Mouse (Mus musculus): Measurements from ENCODE around the gene Ncam1.

Gene Ncam1

DNA sequence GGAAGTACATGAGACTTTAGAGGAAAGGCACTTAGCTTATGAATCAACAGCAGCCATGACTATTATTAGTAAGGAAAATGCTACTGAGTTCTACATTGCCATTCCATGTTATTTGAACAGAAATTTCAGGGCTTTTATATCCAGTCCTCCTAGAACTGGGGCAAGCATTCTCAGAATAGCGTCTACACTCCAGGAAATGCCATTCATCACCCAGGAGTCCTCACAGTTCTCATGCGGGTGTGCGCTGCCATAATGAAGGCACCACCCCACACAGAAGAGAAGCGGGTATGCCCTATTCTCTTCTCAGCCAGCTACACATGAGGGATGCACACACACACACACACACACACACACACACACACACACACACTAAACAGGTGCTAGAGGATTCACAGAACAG is 43.5 kb downstream of the Ncam1 start:
- no peak for DNase-seq (ENCODE audit: extremely low read depth, low read depth)

DNA sequence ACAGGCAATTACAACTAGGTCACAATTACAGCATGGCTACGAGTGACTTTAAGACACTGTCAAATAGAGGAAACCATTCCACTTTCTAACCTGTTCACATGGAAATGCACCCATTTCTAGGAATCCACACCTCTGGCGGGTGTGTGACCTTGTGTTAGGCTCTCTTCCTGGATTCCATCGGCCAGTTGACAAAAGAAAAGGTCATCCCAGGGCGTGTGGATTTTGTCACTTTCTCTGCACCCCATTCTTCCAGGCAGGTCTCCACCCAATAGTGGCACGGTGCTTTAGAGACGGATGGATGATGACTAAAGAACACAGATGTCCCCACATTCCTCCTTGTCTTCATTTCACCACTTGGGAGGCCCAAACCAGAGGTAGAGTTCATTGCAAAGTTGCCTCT is 47.3 kb downstream of the Ncam1 start:
- no peak for DNase-seq (ENCODE audit: extremely low read depth, low read depth)

DNA sequence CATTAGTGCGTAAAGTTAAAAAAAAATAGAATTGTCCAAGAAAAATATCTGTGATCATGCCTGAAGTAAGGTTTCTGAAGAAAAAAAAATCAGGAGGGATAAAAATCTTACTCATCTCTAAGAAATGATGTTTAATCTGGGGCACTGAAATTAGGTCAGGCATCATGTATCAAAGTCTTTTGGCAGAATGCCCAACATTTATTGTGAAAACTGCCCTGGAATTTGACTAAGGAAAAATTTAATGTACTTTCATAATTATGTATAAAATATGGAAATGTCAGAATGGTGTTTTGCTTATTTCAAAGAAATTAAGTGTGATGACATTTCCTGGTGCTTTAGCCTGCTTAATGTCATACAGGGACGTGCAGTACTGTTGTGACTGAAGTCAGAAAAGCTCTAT is 52.5 kb downstream of the Ncam1 start:
- no peak for DNase-seq (ENCODE audit: extremely low read depth, low read depth)

DNA sequence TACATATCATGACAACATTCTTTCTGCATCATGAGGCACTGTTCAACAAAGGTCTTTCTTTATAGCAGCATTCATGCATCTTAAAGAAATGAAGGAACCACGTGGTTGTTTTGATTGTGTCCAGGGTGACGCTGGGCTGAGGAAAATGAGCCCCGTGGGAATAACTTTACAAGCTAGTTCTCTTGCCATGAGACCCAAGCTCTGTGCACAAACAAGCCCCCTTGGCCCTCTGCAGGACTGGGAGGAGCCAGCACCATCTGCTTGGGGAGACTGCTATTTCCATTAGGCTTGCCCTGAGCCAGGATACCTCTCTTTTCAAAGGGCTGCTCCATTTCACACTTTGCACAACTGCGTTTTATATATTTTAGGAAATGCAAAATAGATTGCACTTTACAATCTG is 53.0 kb downstream of the Ncam1 start:
- DNase-seq (ENCODE audit: extremely low read depth, low read depth), result no peak

DNA sequence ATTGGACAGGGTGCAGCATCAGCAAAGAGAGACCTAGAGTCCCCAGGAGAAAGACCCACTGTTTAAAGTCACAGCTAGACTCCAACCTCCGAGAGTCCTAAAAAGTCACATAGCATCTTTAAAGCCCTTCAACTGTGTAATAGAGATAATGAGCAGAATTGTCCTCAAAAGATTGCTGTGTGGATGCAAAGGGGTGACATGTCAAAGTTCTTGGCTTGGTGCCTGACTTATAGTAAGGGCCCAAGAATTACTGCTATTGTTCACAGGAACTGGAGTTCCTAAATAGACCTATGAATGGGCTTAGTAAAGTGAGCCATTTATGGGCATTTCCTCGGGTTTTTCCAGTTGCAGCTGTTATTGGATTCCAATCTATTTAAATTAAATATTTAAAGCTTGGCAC is 54.4 kb downstream of the Ncam1 start:
- DNase-seq (ENCODE audit: extremely low read depth, low read depth), result no peak

DNA sequence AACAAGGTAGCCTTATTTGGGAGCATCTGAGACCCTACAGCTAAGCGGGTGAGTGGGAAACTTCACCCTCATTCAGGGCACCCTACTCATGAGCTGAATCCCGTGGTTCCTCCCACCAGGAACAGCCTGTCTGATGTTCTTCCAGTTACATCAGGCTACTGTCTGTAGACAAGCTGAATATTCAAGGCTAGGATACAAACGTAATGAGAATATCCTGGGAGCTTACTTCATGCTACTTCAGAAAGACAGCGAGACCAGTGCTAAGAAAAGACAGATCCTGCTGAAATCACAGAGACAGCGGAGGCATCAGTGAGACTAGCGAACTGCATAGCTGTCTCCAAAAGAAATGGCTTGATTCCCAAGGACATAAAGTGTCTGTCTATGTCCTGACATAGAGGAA is 58.8 kb downstream of the Ncam1 start:
- no peak for DNase-seq (ENCODE audit: extremely low read depth, low read depth)

DNA sequence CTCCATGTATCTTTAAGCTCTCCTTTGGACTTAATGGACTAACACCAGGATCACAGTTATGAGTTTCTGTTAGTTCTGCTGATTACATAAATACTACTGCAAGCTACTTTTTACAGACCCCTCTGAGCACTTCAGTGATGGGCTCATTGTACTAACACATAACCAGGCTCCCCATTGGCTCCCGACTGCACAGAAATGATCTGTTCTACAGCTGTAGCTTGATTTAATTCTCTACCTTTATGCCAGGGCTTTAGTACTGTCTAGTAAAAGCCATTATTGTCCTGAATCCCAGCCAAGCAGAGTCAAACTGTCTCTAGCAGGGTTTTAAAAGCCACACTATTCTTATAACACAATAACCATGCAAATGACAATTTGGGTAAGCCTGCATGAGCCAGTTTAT is 60.2 kb downstream of the Ncam1 start:
- DNase-seq (ENCODE audit: extremely low read depth, low read depth), result no peak

DNA sequence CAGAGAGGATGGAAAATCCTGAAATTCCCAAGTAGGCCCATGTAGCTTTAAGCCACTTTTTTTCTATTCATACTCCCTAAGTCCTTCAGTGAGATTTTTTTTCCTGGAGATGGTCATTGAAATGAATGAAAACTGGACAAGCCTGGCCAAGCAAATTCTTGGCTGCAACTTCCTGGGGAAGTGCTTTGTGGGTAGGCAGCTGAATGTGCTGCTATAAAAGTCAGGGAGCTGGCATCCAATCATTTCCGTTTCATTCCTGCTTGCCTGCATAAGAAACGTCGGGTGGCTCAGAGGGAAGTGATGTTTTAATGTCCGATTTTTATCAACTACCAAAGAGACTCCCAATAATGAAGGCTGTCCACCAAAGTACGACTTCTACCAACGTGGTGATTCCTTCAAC is 61.6 kb downstream of the Ncam1 start:
- no peak for DNase-seq (ENCODE audit: extremely low read depth, low read depth)

DNA sequence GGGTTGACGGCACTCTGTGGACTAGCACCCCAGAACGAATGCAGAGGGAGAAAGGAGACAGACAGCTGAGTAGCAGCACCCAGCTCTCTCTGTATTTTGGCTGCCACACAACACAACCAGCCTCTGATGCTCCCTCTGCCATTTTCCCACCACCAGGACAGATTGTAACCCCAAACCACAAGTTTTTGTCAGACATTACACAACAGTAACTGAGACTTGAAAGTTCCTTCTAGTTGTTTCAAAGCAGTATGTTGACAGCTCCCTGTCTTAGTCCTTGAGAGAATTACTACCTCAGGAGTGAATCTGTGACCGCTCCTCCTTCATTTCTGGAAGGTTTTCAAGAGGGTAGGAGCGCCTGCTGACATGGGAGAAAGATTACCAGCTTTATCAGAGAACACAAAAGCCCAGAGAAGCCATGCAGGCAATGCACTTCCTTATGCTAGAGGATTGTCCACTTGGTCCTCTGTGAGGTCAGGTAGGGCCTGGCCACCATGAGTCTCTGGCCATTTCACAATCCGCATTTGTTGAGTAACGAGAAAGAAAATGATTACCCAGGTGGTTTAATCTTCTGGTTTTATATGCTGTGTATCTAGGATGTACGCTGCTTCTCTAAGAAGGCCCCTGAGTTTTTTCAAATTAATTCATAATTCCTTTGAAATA is 64.2 kb downstream of the Ncam1 start:
- DNase-seq (ENCODE audit: extremely low read depth, low read depth), result no peak

DNA sequence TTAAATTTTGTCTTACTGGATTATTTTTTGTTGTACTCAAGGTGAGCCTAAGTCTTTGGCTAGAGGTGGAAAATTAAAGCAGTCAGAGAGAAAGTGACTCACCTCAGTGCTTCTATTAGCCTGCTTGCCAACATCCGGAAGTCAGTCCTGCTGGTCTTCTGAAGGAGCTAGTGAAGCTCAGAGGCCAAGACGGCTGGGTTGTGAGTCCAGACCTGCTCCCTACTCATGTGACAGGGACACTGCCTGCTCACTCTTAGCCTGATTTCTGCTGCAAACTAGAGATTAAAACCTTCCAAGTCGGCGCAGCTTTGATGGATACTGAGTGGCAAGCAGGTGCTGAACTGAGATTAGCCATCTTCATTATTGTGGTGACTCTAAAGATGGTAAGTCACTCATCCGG is 65.0 kb downstream of the Ncam1 start:
- no peak for DNase-seq (ENCODE audit: extremely low read depth, low read depth)

DNA sequence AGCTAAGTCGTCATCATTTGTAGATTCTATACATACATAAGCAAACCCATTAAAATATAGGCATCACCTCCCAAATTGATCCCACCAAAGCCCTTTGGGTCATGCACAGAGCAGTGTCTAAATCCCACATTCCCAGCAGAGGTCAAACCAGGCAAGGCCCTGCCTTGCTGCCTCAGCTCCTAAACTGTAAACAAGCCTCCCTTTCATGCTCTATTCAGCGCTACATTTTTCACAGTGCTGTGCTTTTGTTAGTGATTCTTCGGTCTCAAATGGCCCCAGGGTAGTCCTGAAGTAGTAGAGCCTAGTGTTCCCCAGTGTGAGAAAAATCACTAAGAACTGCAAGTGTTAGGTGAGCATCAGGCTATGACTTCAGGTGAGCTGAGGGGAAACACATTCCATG is 69.2 kb downstream of the Ncam1 start:
- no peak for DNase-seq (ENCODE audit: extremely low read depth, low read depth)

DNA sequence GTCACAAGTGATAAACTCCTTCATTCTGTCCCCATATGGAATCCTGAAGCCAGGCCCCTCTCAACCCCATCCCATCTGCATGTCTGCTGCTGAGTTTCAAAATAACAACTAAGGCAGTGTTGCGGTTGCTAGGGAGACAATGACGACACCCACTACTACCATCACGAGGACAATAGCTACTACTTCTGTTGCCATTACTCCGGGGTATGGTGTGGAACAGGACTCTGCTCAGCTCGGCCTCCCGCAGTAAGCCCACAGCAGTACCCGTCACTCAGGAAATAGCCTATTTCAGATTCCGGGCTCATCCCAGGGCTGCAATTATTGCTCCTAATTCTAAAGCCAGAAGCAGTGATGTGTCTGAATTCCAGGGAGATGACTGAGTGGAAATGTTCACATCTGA is 70.5 kb downstream of the Ncam1 start:
- no peak for DNase-seq (ENCODE audit: extremely low read depth, low read depth)

DNA sequence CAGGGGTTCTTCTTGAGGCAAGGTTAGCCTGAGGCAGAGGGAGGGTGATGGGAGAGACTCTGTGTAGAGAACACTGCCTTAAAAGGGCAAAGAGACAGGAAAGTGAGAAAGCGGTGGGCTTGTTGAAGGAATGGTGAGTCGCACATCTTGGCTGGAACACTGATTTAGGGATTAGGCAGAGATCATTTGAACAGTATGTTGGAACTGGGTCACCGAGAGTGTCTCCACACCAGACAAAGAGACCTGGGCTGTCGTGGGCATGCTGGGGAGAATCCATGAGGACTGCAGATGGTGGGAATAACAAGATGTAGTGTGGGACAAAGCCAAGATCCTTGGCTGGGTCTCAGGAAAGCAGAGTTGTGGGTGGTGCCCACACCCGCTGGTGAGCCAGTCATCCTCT is 76.0 kb downstream of the Ncam1 start:
- no peak for DNase-seq (ENCODE audit: extremely low read depth, low read depth)

DNA sequence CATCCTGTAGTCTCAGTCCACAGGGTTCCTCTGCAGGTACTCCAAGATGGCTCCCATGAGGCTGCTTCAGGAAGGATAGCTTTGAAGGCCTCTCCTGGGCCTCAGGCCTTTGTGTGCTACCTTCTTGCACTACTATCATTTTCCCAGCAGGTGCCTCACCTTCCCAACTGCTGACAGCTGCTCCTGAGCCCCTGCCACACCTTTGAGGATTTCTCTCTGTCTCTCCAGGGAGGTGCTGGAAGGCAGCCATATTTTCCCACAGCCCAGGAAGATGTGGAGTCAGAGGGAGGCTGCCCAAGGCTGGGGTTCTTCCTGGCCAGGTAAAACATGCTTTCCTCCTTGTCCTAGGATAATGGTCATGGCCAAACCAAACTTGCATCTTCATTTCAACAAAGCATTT is 83.6 kb downstream of the Ncam1 start:
- DNase-seq (ENCODE audit: extremely low read depth, low read depth), result no peak

DNA sequence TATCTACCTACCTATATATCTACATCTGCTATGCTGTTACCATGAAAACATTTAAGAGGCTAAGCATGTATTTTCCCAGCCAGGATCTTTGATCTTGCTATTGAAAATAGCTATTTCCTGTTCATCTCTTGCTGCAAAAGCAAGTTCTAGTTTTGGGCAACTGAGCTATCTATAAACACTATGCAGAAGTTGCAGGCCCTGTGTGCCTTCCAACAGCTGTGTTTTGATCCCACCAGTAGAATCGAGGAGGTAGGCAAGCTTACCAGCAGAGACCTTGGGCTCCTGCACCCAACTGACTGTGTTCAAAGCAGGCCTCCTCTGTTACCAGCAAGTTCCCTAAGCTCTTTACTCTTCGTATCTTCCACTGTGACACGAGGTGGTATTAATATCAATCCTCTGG is 84.6 kb downstream of the Ncam1 start:
- DNase-seq (ENCODE audit: extremely low read depth, low read depth), result no peak

DNA sequence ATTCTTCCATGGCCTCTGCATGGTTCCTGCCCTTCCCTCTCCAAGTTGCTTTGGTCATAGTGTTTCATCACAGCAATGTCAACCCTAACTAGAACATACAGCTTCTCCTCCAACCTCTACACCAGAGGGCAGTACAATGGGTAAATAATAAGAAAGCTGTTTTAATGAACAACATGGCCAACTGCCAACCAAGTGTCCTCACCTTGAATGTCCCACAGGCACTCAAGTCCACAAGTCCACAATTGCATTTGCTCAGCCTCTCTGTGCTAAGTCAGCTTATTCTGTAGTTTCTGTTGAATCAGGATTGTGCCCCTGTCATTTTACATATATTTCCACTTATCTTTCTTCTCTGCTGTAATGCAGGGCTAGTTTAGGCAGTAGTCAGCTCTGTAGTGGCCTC is 91.1 kb downstream of the Ncam1 start:
- DNase-seq (ENCODE audit: extremely low read depth, low read depth), result no peak

DNA sequence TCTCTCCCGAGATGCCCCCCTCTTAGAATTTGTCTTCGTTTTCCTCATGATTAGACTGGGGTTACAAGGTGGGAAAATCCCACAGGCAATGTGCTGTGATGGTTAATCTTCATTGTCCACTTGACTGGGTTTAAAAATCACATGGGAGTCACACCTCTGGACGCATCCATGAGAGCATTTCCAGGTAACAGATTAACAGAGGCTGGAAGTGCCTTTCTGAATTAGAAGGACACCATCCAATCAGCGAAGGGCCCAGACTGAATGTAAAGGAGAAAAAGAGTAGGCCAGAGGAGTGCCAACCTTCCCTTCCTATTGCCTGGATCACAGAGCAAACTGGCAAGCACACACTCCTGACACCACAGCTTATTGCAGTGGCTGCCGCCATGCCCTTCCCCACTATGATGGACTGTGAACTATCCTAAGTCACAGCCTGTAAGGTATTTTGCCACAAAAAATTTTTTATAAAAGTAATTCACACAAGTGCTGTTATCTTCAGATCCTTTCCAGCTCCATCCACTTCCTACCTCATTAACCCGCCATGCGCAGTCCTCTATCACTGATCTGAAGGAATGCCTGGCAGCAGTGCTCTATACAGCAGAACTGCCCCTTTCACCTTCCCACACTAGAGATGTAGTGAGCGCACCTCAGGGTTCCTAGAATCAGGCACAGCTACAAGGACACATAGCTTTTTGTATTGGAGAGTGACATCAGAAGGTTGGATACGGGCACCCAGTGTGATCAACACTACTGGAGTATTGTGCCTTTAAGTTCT is 94.3 kb downstream of the Ncam1 start:
- no peak for DNase-seq (ENCODE audit: extremely low read depth, low read depth)

DNA sequence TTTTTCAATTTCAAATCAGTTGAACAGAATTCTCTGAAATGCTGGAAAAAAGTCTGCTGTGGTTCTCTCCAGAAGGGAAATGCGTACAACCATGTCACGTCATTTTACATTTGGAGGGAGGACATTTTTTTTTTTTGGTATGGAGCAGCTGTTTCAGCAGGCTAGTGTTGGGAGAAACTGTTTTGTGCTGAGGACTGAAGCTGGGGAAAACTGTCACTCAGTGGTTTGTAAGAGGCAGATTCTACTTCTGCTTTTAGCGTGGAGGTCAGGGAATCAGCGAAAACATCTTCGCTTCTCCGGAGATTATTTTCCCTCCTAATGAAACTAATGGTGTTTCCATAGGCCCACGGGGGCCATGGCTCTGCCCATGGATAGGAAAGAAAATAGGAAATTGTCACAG is 103.4 kb downstream of the Ncam1 start:
- DNase-seq (ENCODE audit: extremely low read depth, low read depth), result no peak

DNA sequence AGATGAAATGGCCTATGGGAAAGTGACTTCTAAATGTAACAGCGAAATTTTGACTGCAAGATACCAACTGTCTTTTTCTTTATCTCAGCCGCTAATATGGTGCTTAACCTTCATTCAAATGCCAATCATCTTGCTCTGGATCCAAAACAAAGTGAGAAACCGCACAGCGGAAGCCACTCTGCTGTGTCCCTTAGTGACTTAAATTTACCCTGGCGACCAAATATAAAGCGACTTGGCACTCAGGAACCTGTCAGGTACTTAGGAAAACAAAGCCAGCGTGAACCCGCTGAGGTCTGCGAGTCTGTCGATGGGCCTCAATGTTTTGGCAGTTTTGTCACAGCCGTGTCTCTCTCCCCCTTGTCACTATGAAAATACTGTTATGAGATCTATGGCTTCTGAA is 105.9 kb downstream of the Ncam1 start:
- DNase-seq (ENCODE audit: extremely low read depth, low read depth), result no peak

DNA sequence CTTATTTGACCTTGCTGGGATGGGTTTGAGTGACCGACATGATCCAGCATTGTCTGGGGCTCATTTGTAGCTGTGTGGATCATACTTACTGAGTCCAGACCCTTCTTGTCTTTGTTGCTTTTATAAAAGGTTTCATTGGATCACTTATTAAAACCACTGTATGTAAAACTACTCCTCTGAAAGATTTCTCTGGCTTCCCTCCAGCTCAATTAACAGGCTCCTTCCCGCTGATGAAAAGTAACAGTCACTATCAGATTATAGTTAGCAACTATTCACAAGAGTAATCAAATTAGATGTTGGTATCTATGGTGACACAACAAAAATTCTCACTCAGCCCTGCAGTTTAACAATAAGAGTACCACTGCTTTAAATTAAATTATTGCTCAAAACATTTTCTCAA is 107.4 kb downstream of the Ncam1 start:
- DNase-seq (ENCODE audit: extremely low read depth, low read depth), result no peak

DNA sequence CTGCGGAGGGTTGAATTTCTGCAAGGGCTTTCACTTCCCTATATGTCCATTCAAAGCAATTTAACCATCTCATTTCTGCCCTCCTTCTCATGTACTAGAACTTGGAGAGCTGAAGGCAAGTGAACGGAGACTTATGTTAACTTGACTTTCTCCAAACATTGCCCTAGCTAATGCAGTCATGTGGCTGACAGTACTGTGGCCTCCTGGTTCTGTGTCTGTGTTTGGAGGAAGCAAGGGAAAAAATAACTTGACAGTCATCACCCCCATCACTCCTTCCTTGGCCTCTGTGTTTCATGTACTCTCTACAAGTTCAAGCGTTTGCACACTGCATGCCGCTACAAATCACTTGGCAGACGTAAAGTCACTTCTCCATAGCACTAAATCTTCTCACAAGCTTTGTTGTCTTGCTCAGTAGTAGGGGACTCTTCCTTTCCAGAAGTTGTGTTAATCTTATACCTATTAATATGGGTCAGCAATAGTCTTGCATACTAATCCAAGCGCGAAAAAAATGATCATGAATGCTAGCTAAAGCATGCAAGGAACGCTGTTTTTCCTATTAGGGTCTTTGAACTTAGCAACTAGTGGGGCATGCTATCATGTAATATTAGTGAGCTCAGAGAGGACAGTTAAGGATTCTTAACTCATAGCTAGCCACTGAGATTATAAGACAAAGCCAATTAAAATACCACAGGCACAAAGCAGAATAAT is 115.0 kb downstream of the Ncam1 start:
- no peak for DNase-seq (ENCODE audit: extremely low read depth, low read depth)

DNA sequence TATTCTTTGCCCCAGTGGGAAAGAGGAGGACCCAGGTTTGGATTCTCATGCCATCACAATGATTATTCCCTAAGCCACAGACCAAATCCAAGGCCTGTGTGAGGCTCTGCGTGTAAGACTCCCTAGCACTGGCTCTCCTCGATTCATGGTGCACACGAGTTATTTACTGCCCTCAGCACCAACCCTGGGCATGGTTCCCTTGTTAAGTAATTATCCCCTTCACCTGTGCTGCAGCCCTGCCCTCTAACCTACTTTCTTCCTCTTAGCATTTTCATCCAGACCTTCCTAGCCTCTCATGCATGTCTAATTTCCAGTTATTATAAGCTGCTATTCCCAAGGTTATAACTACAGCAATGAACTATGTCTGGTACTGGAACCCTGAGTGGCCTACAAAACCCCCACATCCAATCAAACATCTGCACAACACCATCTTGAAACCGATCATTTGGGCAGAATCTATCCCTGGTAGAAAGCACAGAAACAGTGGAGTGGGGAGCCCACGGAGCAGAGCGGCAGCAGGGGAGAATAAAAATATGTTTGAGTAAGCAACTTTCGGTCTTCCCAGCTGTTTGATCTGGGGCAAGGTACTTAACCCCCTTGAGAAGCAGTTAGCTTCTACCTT is 116.8 kb downstream of the Ncam1 start:
- no peak for DNase-seq (ENCODE audit: extremely low read depth, low read depth)
